Mouse (Mus musculus): Measurements from ENCODE around the gene Tnip2. TPM values are rescaled to one million over a fixed set of nuclear protein-coding genes. Genes with fewer than 3 reads are reported as not detected.
A peak's percentile ranks its signal among the peaks of the same experiment; 100 is the strongest.

The Tnip2 gene
- polyA plus RNA-seq, 1 experiment, result 8.8 TPM

DNA sequence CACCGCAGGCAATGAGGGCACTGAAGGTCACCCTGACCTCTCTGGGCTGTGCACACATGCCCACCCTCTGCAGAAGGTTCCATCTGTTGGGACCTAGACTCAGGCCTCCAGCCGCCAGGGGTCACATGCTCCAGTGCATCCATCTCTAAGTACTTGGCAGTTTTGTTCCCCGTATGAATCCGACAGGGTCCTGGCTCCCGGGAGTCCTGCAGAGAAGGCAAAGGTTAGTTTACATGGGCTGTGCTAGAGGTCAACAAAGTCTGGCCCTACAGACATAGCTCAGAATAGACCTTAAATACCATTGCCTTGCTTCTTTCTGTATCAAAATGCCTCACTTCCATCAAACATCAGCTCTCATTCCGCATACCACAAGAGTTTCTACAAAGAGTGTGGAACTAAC is 17.0 kb downstream of the Tnip2 start:
- DNase-seq (ENCODE audit: low read depth), result no peak
- no peak for TF ChIP-seq POLR2A (IDR thresholded peaks at IDR 0.05; ENCODE audit: borderline replicate concordance, extremely low read depth, insufficient read depth, insufficient read length, poor library complexity, severe bottlenecking)
- TF ChIP-seq CTCF (IDR thresholded peaks at IDR 0.05; ENCODE audit: borderline replicate concordance, extremely low read depth, insufficient read depth, insufficient read length), result no peak

DNA sequence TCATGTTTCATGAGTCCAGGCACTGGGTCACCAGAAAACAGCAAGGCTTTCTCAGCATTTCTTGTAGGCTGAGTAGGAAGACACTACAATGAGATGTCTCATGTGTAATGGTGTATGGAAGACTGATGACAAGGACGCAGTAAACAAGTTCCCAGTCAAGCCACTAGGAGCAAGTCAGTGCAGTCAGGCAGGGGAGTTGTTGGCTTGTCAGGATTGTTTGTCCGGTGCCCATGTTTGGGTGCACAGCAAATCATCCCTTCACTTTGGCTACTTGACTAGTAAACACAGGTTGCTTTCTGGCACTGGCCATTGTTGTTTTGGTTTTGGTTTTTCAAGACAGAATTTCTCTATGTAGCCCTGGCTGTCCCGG is 24.4 kb downstream of the Tnip2 start:
- TF ChIP-seq POLR2A (IDR thresholded peaks at IDR 0.05; ENCODE audit: borderline replicate concordance, extremely low read depth, insufficient read depth, insufficient read length, poor library complexity, severe bottlenecking), result no peak
- 0 out of 2 replicates have a peak, but pooled peaks have one; percentile 3 for TF ChIP-seq CTCF (IDR thresholded peaks at IDR 0.05; ENCODE audit: borderline replicate concordance, extremely low read depth, insufficient read depth, insufficient read length)
- DNase-seq (ENCODE audit: low read depth), result no peak

DNA sequence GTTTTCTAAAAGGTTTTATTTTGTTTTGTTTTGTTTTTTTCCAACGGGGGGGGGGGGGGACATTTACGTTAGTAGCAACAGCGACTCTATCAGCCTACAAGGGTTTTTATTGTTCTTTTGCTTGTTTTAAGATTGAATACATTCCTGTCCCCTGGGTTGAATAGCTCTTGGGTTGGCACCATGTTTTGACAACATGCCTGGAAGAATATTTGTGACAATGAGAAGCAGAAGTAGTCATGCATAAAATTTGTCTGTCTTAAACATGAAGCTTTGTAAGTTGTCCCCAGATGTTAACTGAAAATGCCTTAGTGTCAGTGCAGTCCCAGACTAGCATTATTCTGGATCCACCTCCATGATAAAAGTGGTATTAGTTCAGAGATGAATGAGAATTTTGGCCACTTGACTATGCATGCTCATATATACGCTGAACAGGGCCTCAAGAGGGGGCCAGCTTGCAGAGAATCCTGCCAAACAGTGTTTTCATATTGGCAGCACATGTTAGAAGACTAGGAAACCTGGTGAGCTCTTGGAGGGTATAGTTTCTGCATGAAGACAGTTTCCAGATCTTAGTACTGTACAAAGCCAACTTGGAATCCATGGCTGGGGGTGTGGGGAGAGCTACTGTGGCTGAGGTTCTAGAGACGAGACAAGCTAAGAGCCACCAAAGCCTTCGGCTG is 24.9 kb downstream of the Tnip2 start:
- peak; percentile 39 for DNase-seq (ENCODE audit: low read depth)
- no peak for TF ChIP-seq POLR2A (IDR thresholded peaks at IDR 0.05; ENCODE audit: borderline replicate concordance, extremely low read depth, insufficient read depth, insufficient read length, poor library complexity, severe bottlenecking)
- no peak for TF ChIP-seq CTCF (IDR thresholded peaks at IDR 0.05; ENCODE audit: borderline replicate concordance, extremely low read depth, insufficient read depth, insufficient read length)

DNA sequence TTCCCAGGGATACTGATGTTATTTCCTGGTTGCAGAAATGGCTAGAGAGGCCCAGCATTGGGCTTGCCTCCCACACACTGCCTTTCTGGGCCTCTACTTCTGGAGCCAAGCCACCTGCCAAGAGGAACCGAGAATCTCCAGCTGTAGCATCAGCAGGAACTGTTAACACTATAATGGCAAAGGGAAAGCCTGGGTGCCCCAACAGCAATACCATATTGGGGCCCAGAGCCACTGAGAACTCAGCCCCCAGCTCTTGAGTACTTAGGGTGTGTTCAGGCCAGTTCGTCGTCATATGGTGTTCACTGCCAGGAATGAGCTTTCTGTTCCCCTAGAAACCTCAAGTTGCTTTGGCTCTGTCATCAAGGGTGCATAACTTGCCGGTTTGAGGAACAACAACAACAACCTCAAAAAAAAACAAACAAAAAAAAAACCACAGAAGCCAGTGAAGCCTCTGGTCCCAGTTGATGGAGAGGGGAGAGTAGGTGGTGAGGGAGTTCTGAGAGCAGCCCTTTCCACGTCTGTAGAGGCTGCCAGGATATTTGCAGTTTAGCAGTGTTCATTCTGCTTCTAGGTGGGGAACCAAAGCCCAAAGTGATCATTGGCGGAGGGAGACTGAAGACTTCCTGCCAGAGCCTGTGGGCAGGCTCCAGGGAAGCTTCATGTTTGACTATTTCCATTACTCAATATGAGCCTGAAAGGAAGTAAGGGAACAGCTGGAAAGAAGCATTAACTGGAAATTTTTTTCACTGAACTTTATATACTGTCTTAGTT is 26.3 kb downstream of the Tnip2 start:
- TF ChIP-seq POLR2A (IDR thresholded peaks at IDR 0.05; ENCODE audit: borderline replicate concordance, extremely low read depth, insufficient read depth, insufficient read length, poor library complexity, severe bottlenecking), result no peak
- TF ChIP-seq CTCF (IDR thresholded peaks at IDR 0.05; ENCODE audit: borderline replicate concordance, extremely low read depth, insufficient read depth, insufficient read length), result no peak
- DNase-seq (ENCODE audit: low read depth), result no peak

DNA sequence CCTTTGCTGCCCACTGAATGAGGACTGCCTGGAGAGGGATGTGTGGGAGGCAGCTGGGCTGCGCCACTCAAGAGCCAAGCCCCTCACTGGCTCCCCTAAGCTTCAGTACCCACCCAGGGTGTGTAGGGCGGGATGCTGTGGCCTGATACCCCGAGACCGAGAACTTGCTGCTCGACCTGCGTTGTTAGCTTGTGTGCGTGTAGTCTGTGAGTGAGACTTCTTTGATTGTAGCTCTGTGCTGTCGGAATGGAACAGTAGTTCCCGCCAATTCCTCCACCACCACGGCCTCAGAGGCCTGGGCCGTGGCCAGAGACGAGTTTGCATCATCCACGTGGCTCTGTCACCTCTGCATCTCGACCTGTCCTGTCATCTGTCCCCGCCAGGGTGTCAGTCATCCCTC is 28.1 kb downstream of the Tnip2 start:
- DNase-seq (ENCODE audit: low read depth), result no peak
- TF ChIP-seq POLR2A (IDR thresholded peaks at IDR 0.05; ENCODE audit: borderline replicate concordance, extremely low read depth, insufficient read depth, insufficient read length, poor library complexity, severe bottlenecking), result no peak
- no peak for TF ChIP-seq CTCF (IDR thresholded peaks at IDR 0.05; ENCODE audit: borderline replicate concordance, extremely low read depth, insufficient read depth, insufficient read length)

DNA sequence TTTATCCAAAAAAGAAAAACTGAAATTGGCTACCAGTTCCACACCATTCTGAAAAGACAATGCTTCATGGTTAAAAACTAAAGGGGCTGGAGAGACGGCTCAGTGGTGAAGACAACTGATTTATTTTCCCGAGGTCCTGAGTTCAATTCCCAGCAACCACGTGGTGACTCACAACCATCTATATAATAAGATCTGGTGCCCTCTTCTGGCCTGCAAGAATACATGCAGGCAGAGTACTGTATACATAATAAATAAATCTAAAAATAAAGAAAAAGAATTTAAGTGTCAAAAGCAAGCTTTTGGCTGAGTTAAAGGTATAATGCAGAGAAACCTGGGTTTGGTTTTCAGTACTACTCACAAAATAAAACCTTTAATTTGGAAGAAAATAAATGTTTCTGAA is 32.9 kb downstream of the Tnip2 start:
- DNase-seq (ENCODE audit: low read depth), result no peak
- TF ChIP-seq POLR2A (IDR thresholded peaks at IDR 0.05; ENCODE audit: borderline replicate concordance, extremely low read depth, insufficient read depth, insufficient read length, poor library complexity, severe bottlenecking), result no peak
- 0 out of 2 replicates have a peak, but pooled peaks have one; percentile 5 for TF ChIP-seq CTCF (IDR thresholded peaks at IDR 0.05; ENCODE audit: borderline replicate concordance, extremely low read depth, insufficient read depth, insufficient read length)

DNA sequence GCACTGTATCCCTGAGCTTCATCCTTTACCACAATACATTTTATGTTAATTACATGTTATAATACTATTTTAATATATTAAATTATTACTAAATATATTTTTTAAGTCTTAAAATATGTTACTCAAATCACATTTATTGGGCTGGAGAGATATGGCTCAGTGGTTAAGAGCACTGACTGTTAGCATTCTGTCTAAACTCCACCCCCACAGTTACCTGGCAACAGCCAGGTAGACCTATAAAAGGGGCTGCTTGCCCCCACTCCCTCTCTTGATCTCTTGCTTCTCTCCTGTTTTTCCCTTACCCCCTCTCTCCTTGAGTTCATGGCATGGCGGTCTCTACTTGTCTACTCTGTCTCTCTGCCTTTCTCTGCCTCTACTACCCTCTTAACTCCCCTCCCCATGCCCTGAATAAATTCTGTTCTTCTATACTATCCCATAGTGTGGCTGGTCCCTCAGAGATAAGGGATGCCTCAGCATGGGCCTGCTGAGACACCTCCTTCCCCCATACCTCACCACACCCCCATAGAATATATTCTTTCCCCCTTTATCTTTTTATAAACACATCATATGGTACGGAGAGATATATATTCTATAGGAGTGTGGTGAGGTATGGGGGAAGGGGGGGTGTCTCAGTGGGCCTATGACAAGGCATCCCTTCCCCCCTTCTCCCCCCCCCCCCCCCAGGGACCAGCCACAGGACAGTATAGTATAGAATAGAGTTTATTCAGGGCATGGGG is 45.6 kb downstream of the Tnip2 start:
- no peak for TF ChIP-seq CTCF (IDR thresholded peaks at IDR 0.05; ENCODE audit: borderline replicate concordance, extremely low read depth, insufficient read depth, insufficient read length)
- no peak for TF ChIP-seq POLR2A (IDR thresholded peaks at IDR 0.05; ENCODE audit: borderline replicate concordance, extremely low read depth, insufficient read depth, insufficient read length, poor library complexity, severe bottlenecking)
- DNase-seq (ENCODE audit: low read depth), result no peak

DNA sequence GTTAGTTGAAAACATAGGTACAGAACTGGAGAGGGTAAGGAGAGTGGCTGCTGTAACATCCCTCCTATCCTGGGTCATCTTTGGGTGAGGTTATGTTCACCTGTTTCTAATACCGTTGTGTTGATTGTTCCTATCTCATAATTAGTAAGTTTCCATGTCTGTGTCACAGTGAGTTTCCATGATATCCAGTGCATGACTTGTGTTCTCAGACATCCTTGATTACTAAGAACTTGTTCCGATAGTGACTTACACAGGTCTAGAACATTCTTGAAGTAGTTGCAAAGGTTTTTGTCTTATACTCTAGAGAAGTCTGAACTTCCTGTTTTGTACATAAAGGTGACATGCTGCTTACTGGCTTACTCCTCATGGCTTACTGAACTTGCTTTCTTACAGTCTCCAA is 47.1 kb downstream of the Tnip2 start:
- TF ChIP-seq CTCF (IDR thresholded peaks at IDR 0.05; ENCODE audit: borderline replicate concordance, extremely low read depth, insufficient read depth, insufficient read length) (no peak), POLR2A (IDR thresholded peaks at IDR 0.05; ENCODE audit: borderline replicate concordance, extremely low read depth, insufficient read depth, insufficient read length, poor library complexity, severe bottlenecking) (no peak)
- DNase-seq (ENCODE audit: low read depth), result no peak

DNA sequence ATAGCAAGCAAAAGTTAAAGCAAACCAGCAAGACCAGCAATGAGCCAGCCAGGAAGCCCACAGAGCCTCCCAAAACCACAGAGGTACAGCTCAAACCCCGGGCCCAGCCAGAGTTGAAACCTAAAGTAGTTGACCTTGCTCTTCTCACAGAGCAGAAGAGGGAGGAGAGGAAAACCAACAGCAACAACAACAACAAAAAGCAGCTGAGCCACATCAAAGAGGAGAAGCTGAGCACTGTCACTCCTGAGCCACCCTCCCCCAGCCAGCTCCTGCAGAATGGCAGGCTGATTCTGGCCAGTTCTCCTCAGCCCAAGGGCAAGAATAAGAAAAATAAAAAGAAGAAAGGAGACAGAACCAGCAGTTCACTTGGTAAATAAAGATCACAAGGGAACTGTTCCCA is 47.7 kb downstream of the Tnip2 start:
- TF ChIP-seq CTCF (IDR thresholded peaks at IDR 0.05; ENCODE audit: borderline replicate concordance, extremely low read depth, insufficient read depth, insufficient read length) (no peak), POLR2A (IDR thresholded peaks at IDR 0.05; ENCODE audit: borderline replicate concordance, extremely low read depth, insufficient read depth, insufficient read length, poor library complexity, severe bottlenecking) (no peak)
- DNase-seq (ENCODE audit: low read depth), result no peak

DNA sequence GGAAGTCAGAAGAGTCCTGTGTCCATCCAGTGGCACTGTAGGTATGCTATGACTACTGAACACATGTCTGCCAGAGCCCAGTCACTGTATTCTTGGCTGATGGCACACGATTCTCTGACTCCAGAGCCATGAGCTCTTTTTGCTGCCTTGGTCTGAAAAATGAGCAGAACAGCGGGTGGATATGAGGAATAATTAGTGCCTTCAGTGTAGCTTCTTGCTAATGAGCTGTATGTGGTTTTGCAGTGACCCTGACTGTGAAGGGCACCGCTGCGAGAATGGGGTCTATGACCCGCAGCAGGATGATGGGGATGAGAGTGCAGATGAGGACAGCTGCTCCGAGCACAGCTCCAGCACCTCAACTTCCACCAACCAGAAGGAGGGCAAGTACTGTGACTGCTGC is 52.0 kb downstream of the Tnip2 start:
- TF ChIP-seq CTCF (IDR thresholded peaks at IDR 0.05; ENCODE audit: borderline replicate concordance, extremely low read depth, insufficient read depth, insufficient read length), result no peak
- TF ChIP-seq POLR2A (IDR thresholded peaks at IDR 0.05; ENCODE audit: borderline replicate concordance, extremely low read depth, insufficient read depth, insufficient read length, poor library complexity, severe bottlenecking), result no peak
- no peak for DNase-seq (ENCODE audit: low read depth)

DNA sequence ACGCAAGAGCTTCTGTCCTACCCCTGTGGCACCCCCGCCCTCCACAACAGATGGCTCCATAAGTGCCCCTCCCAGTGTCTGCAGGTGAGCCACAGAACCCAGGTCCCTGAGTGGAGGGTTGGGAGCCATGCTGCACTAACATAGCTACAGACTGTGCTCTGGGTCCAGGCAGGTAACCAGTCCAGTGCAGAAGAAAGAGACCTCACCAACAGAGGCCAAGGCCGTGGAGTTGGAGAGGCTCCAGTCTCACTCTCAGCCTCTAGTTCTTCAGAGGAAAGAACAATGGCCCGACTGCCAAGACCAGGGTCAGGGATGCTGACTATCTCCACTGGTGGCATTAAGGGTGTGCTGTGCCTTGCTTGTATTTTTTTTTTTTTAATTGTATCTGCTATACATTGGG is 52.5 kb downstream of the Tnip2 start:
- TF ChIP-seq POLR2A (IDR thresholded peaks at IDR 0.05; ENCODE audit: borderline replicate concordance, extremely low read depth, insufficient read depth, insufficient read length, poor library complexity, severe bottlenecking) (no peak), CTCF (IDR thresholded peaks at IDR 0.05; ENCODE audit: borderline replicate concordance, extremely low read depth, insufficient read depth, insufficient read length) (no peak)
- no peak for DNase-seq (ENCODE audit: low read depth)
